Comparison of ENCODE assay signal across 19 mouse cellular contexts in the genomic region with DNA sequence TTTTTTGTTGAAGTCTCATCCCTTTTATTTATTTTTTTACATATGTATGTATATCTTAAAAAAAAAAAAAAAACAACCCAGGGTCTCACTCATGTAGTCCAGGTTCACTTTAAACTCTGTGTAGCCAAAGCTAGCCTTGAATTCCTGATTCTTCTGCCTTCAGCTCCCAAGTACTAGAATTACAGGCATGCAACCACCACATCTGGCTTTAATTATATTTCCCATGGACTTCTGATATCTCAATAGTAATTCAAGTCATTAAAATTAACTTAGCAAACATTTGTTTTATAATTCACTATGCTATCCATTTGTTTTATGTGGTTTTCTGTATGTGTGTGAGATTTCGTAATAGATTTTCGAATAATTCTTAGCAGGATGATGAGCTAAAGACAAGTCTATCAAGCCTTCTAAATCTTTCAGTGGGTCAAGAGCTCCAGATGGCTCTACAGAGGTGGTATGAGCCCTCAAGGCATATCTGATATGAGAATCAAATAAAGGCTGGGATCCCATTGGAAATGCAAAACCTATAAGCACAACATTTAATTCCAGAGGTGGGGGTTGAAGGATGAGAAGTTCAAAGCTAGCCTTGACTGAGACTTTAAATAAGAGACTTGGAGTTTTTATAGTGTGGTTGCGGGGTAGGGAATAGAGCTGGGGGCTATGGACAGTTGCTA. TPM values are rescaled to one million over a fixed set of nuclear protein-coding genes. Genes with fewer than 3 reads are reported as not detected.
A peak's percentile ranks its signal among the peaks of the same experiment; 100 is the strongest.
DNase-seq lines count a peak whose midpoint lies in the region; ATAC-seq lines count a peak whose summit lies in the region.
"Had no signal": no experiment of that assay in that cellular context is flagged by ENCODE, and none has a peak within 500 bp of the region (broad histone marks: within the 10 kb centered on the region; RNA-seq: fewer than 3 reads in every experiment).

No protein-coding gene starts in this region.

- H3K4me1 ChIP-seq in embryonic facial prominence, embryonic 12.5 days: peaks cover 31% of the 10 kb centered on the region
- H3K4me1 ChIP-seq: heart, embryonic 13.5 days had no signal

- 0 out of 2 replicates have a peak overlapping the region, but pooled peaks have one; percentile 50 for H3K27ac ChIP-seq in embryonic facial prominence, embryonic 12.5 days
- H3K27ac ChIP-seq: heart, embryonic 13.5 days; hindbrain, embryonic 12.5 days had no signal

- intact Hi-C loops in heart, postnatal 14 days (cut with DNase I): no loop called here

- 54% methylated on average over 3 of the region's 3 CpGs for WGBS in embryonic facial prominence, embryonic 12.5 days

- H3K9ac ChIP-seq in embryonic facial prominence, embryonic 12.5 days: no peak overlapping the region
- H3K9ac ChIP-seq: heart, embryonic 13.5 days; hindbrain, embryonic 12.5 days had no signal

- H3K9me3 ChIP-seq in embryonic facial prominence, embryonic 12.5 days: no peaks in the 10 kb centered on the region
- H3K9me3 ChIP-seq: heart, embryonic 13.5 days had no signal

- peak; percentile 3 for DNase-seq in heart, adult 11 months
- no peak for DNase-seq in heart, postnatal 14 days
- peak; percentile 58 for DNase-seq in NIH3T3 (ENCODE audit: low read depth)
- DNase-seq in mesoderm, embryonic 11.5 days (ENCODE audit: low read depth, low spot score): peak; percentile 31
- no peak for DNase-seq in heart, adult 18-20 months
- DNase-seq in right cerebral cortex, adult 18-20 months: no peak
- DNase-seq: adrenal gland, adult 8-10 months; adrenal gland, postnatal 36 days; cerebellum, adult 8-10 months; cerebellum, postnatal 14 days; gastrocnemius, postnatal 14 days; heart, postnatal 4 days had no signal

- peaks cover 17% of the 10 kb centered on the region; the same call in 1 of the 2 replicates for H3K36me3 ChIP-seq in embryonic facial prominence, embryonic 12.5 days

- no peak overlapping the region for H3K4me3 ChIP-seq in embryonic facial prominence, embryonic 12.5 days
- H3K4me3 ChIP-seq: heart, embryonic 13.5 days; hindbrain, embryonic 12.5 days had no signal

- H3K4me2 ChIP-seq in embryonic facial prominence, embryonic 12.5 days (replicated peaks): no peak overlapping the region
- H3K4me2 ChIP-seq: hindbrain, embryonic 12.5 days had no signal

- no peaks in the 10 kb centered on the region for H3K27me3 ChIP-seq in embryonic facial prominence, embryonic 12.5 days
- H3K27me3 ChIP-seq: heart, embryonic 13.5 days; hindbrain, embryonic 12.5 days had no signal

- 0 out of 2 replicates have a peak, but pooled peaks have one; percentile 39 for ATAC-seq in embryonic facial prominence, embryonic 12.5 days (ENCODE audit: insufficient number of reproducible peaks, insufficient read depth, low FRiP score, low TSS enrichment)
- ATAC-seq: forebrain, embryonic 14.5 days; hindbrain, embryonic 16.5 days; inflammation-experienced regulatory T-cells, adult 6 months; intestine, postnatal 0 days had no signal

RNA-seq across cellular contexts. Expression of gene Slc25a12, which starts 51.3 kb away (rescaled TPM):
- 100 to 1,000 TPM; 242 to 245 TPM for total RNA-seq in heart, postnatal 14 days (2021)
- polyA plus RNA-seq in embryonic facial prominence, embryonic 12.5 days (2016; fragmentation: Nextera tagmentation; extraction: Ambion mirVana): 44.0 and 45.8 TPM in 2 replicates
- 100 to 1,000 TPM; 253 to 258 TPM for total RNA-seq in heart, adult 18-20 months (2021)

Comparison
In these comparisons a context has a peak if more than half of its experiments do, and no peak if none do; other contexts are left out.
1. DNase-seq: peak in heart, adult 11 months (single experiment), NIH3T3 (single experiment) and mesoderm, embryonic 11.5 days (single experiment); none in heart, postnatal 14 days (0 of 2), heart, adult 18-20 months (0 of 2) and right cerebral cortex, adult 18-20 months (single experiment).